Mouse (Mus musculus) erythroblast, embryonic 14.5 days (primary cell): ENCODE data around the gene 4933416C03Rik. TPM values are rescaled to one million over a fixed set of nuclear protein-coding genes. Genes with fewer than 3 reads are reported as not detected.

Experiments used
- H3K27me3 ChIP-seq: 2 replicates; pipeline ENCODE4 v1.6.1; 2012; ENCODE audit warnings: inconsistent platforms; ENCODE audit not compliant: control insufficient read depth
- H3K36me3 ChIP-seq: 2 replicates; pipeline ENCODE4 v1.6.1; 2012; ENCODE audit warnings: mild to moderate bottlenecking, inconsistent platforms; ENCODE audit not compliant: control insufficient read depth
- H3K4me1 ChIP-seq: 2 replicates; pipeline ENCODE4 v1.6.1; 2012; ENCODE audit warnings: inconsistent platforms; ENCODE audit not compliant: control insufficient read depth
- H3K4me3 ChIP-seq: replicated peaks from 2 replicates; pipeline ENCODE3; 2012; ENCODE audit warnings: moderate library complexity, mild to moderate bottlenecking, inconsistent platforms
- H3K9me3 ChIP-seq: 2 replicates; pipeline ENCODE4 v1.6.1; 2012; ENCODE audit warnings: low read length, inconsistent platforms, mixed read lengths; ENCODE audit not compliant: control insufficient read depth
- GATA1 ChIP-seq: IDR thresholded peaks from 2 replicates; pipeline ENCODE4 v1.6.1; 2012; ENCODE audit warnings: low read length, inconsistent platforms, mixed read lengths
- TAL1 ChIP-seq: IDR thresholded peaks from 3 replicates; pipeline ENCODE4 v1.6.1; 2012; ENCODE audit warnings: low read length, inconsistent platforms, mixed read lengths
- polyA plus RNA-seq: library from polyadenylated mRNA; stranded (reverse); fragments of >175 nt; gene quantifications from 2 replicates; pipeline ENCODE4 v1.2.3, GENCODE M21; 2012

4933416C03Rik gene
- polyA plus RNA-seq: not detected in 2 replicates

DNA sequence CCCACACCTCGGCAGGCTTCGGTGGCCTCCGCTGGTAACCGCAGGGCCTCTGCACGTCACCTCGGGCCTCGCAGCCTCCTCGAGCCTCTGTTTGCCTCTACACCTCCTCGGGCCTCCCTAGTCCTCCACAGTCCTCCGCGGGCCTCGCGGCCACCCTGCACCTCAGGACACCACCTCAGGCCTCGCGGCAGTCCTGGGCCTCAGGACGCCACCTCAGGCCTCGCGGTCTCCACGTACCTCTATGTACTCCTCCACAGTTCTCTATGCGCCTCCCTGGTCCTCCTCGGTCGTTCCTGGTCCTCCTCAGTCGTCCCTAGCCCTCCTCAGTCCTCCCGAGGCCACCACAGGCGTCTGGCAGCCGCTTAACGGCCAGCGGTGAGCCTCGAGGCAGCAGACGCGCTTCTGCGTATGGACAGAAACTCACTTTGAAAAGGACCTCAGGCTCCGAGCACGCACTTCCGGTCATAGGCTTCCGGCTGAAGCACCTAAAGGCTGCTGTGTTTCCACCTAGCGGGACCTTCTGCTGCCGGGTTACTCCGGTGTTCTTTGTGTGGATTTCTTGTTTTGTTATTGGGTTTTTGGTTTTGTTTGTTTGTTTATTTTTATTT, at the start of gene 4933416C03Rik:
TSS of gene 4933416C03Rik (minus strand) at position 51 of the 608 bp plus-strand sequence.
- H3K4me3 ChIP-seq: no peak within 1 kb of the TSS
- TF ChIP-seq TAL1 (no peak), GATA1 (no peak)
- no peaks in the 10 kb centered on the region for H3K36me3 ChIP-seq
- H3K4me1 ChIP-seq: no peaks in the 10 kb centered on the region
- peaks cover 11% of the 10 kb centered on the region for H3K9me3 ChIP-seq
- H3K27me3 ChIP-seq: no peaks in the 10 kb centered on the region

DNA sequence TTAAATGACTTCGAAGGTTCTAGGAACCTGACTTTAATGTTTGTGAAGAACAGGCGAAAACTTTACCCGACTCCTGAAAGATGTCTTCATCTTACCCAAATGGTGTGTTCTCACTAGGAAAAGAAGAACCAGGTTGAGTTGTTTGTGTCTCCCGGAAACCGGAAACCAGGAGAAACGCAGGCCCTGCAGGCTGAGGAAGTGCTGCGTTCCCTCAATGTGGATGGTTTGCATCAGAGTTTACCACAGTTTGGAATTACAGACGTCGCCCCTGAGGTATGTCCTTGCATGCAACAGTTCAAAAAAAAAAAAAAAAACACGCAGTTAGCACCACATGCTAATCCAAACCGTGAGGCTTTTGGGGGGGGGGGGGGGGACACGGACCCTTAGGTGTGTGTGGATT, 48.6 kb upstream of the 4933416C03Rik start:
- Histone ChIP-seq H3K9me3 (no peaks in the 10 kb centered on the region), H3K27me3 (no peaks in the 10 kb centered on the region), H3K4me3 (no peak overlapping the region), H3K4me1 (no peaks in the 10 kb centered on the region), H3K36me3 (no peaks in the 10 kb centered on the region)
- TF ChIP-seq TAL1 (no peak), GATA1 (no peak)

DNA sequence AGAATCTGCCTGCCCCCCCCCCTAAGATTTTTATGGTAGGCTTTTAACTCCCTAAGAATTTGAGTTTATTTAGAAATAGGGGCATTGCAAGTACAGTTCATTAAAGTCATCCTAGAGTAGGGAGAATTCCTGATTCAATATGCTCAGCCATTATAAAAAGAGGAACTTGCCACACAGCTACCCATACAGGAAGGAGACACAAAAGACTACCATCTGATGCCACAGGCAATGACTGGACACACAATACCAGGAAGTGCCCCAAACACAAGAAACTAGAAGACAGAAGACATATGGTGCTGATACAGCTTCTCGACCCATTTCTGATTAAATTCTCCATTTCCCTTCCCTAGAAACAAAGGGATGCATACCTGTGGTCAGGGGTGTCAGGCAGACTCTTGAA, 43.0 kb upstream of the 4933416C03Rik start:
- TF ChIP-seq TAL1: no peak
- TF ChIP-seq GATA1: no peak
- Histone ChIP-seq H3K36me3 (no peaks in the 10 kb centered on the region), H3K27me3 (no peaks in the 10 kb centered on the region)

DNA sequence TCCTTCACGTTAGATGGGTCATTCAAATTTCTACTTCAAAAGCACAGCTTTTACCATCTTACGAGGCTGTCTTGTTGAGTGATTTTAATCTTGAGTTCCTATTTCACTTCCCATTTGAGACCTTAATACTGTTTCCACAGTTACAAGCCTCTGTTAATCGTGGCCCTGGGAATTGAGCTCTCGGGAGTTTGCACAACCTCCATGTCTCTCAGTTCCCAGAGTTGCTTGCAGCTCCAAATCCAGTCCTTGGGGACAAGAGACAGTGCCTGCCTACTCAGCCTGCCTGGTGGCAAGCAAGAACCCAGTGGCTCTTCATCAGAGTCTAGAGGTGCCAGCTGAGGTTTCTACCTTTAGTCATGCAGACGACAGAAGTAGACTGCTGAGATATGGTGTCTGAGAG, 41.0 kb upstream of the 4933416C03Rik start:
- Histone ChIP-seq H3K4me1 (no peaks in the 10 kb centered on the region), H3K4me3 (no peak overlapping the region), H3K36me3 (no peaks in the 10 kb centered on the region), H3K9me3 (peaks cover 6% of the 10 kb centered on the region), H3K27me3 (no peaks in the 10 kb centered on the region)
- no peak for TF ChIP-seq GATA1
- TF ChIP-seq TAL1: no peak

More for the DNA sequence above, 43.0 kb upstream of the 4933416C03Rik start:
- Histone ChIP-seq H3K4me1 (no peaks in the 10 kb centered on the region), H3K4me3 (no peak overlapping the region), H3K9me3 (peaks cover 6% of the 10 kb centered on the region)

DNA sequence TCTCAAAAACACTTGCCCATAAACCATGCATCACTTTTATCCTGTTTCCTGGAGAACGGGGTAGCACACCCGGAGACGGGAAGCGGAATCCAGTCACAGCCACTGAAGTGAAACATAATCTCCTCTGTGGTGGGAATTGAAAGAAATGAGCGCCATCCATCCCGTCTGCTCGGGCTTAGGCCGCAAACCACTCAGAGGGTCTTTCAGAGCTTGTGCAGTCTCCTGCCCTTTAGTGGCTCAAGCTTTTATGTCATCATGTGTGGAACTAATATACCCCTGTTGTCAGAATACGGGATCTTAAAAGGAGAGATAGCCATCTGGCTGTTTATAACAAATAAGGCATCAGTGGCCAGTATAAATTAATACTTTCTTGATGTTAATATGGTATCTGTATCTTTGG, 32.4 kb upstream of the 4933416C03Rik start:
- no peaks in the 10 kb centered on the region for H3K36me3 ChIP-seq
- peaks cover 2% of the 10 kb centered on the region; the same call in 1 of the 2 replicates for H3K9me3 ChIP-seq
- no peak overlapping the region for H3K4me3 ChIP-seq
- H3K27me3 ChIP-seq: no peaks in the 10 kb centered on the region
- H3K4me1 ChIP-seq: no peaks in the 10 kb centered on the region
- TF ChIP-seq TAL1: no peak
- no peak for TF ChIP-seq GATA1

DNA sequence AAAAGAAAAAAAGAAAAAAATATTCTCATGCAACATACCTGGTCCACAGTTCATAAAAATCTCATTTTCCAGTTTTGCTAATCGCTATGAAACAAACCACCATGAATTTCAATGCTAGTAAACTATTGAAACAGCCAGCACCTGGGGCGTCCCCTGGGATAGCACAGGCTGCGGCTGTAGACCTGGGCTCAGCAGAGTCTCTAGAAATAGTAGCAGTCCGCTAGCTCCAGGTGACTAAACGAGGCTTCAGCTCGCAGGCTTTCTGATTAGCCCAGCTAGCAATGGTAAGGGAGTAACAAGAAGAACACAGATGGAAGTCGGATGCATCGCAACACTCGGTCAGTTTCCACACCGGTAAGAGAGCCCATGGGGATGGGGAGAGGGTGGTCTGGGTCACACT, 30.0 kb upstream of the 4933416C03Rik start:
- TF ChIP-seq TAL1: no peak
- no peak for TF ChIP-seq GATA1
- no peaks in the 10 kb centered on the region for H3K4me1 ChIP-seq

DNA sequence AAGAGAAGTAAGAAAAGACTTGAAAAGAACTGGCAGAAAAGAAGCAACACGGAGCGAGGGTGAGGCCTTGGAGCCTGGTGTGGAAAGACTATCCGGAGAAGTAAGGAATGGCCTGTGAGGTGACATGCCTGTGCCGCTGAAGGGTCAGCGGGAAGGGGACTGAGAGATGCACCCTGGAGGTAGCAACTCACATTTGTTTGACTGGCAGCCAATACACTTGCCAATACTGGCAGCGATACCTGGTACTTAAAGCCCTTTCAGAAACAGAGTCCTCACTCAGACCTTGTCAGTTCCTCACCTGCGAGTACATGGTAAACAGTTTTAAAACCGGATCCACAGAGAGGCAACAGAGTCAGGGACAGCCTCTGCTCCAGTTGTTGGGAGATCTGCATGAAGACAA, 26.5 kb upstream of the 4933416C03Rik start:
- TF ChIP-seq GATA1: no peak
- TF ChIP-seq TAL1: no peak
- Histone ChIP-seq H3K4me3 (no peak overlapping the region), H3K9me3 (peaks cover 2% of the 10 kb centered on the region; the same call in 1 of the 2 replicates), H3K36me3 (no peaks in the 10 kb centered on the region), H3K27me3 (no peaks in the 10 kb centered on the region), H3K4me1 (no peaks in the 10 kb centered on the region)

More for the DNA sequence above, 30.0 kb upstream of the 4933416C03Rik start:
- Histone ChIP-seq H3K4me3 (no peak overlapping the region), H3K9me3 (peaks cover 2% of the 10 kb centered on the region; the same call in 1 of the 2 replicates), H3K36me3 (no peaks in the 10 kb centered on the region), H3K27me3 (no peaks in the 10 kb centered on the region)

DNA sequence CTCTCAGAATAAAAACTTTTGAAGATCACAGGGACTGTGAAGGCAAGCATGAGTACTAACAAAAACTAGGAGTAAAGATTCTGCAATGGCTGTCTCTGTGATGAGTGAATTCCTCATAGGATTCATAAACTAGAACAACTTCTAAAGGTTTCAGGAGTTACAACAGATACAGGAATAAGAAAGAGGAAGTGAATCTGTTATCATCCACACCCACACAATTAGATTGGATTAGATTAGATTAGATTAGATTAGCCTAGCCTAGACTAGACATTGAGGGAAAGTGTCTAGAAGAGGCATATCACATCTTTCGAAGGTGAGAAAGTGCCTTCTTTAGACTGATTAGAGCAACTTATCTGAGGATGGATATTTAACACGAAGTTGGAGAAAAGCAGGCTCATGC, 21.5 kb upstream of the 4933416C03Rik start:
- Histone ChIP-seq H3K27me3 (no peaks in the 10 kb centered on the region), H3K4me1 (no peaks in the 10 kb centered on the region), H3K36me3 (no peaks in the 10 kb centered on the region), H3K4me3 (no peak overlapping the region), H3K9me3 (no peaks in the 10 kb centered on the region)
- TF ChIP-seq TAL1 (no peak), GATA1 (no peak)

DNA sequence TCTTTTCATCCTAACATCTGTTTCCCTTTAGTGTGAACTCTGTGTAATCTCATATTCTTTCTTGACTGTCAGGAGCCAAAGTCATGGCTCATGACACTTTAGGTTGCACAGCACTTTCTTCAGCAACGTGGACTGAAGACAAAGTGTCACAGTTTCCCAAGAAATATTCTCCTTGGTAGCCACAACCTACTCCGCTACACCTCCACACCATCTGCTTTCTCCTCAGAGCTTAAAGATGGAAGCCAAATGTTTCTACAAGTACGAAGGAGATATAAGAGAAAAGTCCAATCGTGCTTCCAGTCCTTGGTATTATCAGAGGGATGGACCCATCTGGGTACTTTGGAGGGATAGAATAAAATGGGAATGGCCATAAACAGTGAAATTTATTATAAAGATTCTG, 18.5 kb upstream of the 4933416C03Rik start:
- Histone ChIP-seq H3K36me3 (no peaks in the 10 kb centered on the region), H3K4me3 (no peak overlapping the region), H3K9me3 (no peaks in the 10 kb centered on the region), H3K4me1 (no peaks in the 10 kb centered on the region), H3K27me3 (no peaks in the 10 kb centered on the region)
- TF ChIP-seq GATA1 (no peak), TAL1 (no peak)

DNA sequence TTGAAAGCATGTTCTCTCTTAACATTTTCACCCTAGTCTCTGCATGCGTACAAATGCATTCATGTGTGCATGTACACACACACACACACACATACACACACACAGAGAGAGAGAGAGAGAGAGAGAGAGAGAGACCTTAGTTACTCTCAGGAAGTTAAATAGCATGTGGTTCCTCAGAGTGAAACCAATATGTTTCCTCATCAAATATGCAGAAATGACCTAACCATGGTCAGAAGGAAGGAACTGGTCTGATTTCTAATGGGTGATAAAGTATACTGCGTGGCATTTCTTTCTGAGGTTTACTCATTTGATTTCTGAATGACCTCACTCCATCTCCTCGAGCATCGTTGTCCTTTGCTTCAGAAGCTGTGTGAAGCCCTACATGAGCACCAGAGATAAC, 17.5 kb upstream of the 4933416C03Rik start:
- no peaks in the 10 kb centered on the region for H3K4me1 ChIP-seq
- no peaks in the 10 kb centered on the region for H3K9me3 ChIP-seq
- no peaks in the 10 kb centered on the region for H3K36me3 ChIP-seq
- no peaks in the 10 kb centered on the region for H3K27me3 ChIP-seq
- TF ChIP-seq TAL1 (no peak), GATA1 (no peak)
- no peak overlapping the region for H3K4me3 ChIP-seq
